Mouse (Mus musculus): ENCODE data around the gene Mrps6. TPM values are rescaled to one million over a fixed set of nuclear protein-coding genes. Genes with fewer than 3 reads are reported as not detected.

Mrps6 gene
- polyA plus RNA-seq, 1 experiment = 64.8 TPM

Other genes with a start within 250 kb of the Mrps6 start
- gene Gm49711, start within 50 bp of the Mrps6 start, polyA plus RNA-seq (2012; rRNA removed) = 0.40 TPM in 2 replicates
- 5.5 and 5.7 TPM in 2 replicates for gene Slc5a3, start 52 bp downstream of the Mrps6 start, polyA plus RNA-seq (2012; rRNA removed)
- gene Kcne2, start 234.1 kb downstream of the Mrps6 start, polyA plus RNA-seq (2012; rRNA removed) = 0.17 and 0.26 TPM in 2 replicates
- 33.7 and 35.8 TPM in 2 replicates for gene Smim11, start 243.0 kb downstream of the Mrps6 start, polyA plus RNA-seq (2012; rRNA removed)

Measured in frontal cortex, adult 2 months (tissue).